Mouse (Mus musculus): ENCODE measurements around the gene Agtpbp1. TPM values are rescaled to one million over a fixed set of nuclear protein-coding genes. Genes with fewer than 3 reads are reported as not detected.

The Agtpbp1 gene
- polyA plus RNA-seq, 1 experiment from 2014 or later: 13.7 TPM

- H3K4me1 ChIP-seq (ENCODE audit: control insufficient read depth, insufficient read depth, low read length): no peaks in the 10 kb centered on the region
- H3K27me3 ChIP-seq (ENCODE audit: control insufficient read depth, insufficient read depth, low read length): no peaks in the 10 kb centered on the region
- no peaks in the 10 kb centered on the region for H3K9me3 ChIP-seq (replicated peaks; ENCODE audit: control insufficient read depth, low read length)
- 20% methylated on average over 8 of the region's 8 CpGs for WGBS (ENCODE audit: insufficient replicate concordance)
- no peak for ATAC-seq (replicated peaks; ENCODE audit: insufficient number of reproducible peaks, low FRiP score, low TSS enrichment)
- H3K9ac ChIP-seq (ENCODE audit: low read depth, low read length): no peak overlapping the region
- H3K4me3 ChIP-seq (ENCODE audit: low read depth, low read length): no peak overlapping the region
- H3K4me2 ChIP-seq: no peak overlapping the region
- H3K36me3 ChIP-seq (ENCODE audit: control insufficient read depth, insufficient read depth, low read length): peaks cover 8% of the 10 kb centered on the region; the same call in 1 of the 2 replicates
- no peak overlapping the region for H3K27ac ChIP-seq (ENCODE audit: low read depth, low read length)
These were observed 89.2 kb downstream of the Agtpbp1 start for GRCm38 (mm10) chr13:59495839-59496238.

GRCm38 (mm10) chr13:59494619-59495262 is 90.3 kb downstream of the Agtpbp1 start:
- Histone ChIP-seq H3K4me1 (ENCODE audit: control insufficient read depth, insufficient read depth, low read length) (no peaks in the 10 kb centered on the region), H3K27me3 (ENCODE audit: control insufficient read depth, insufficient read depth, low read length) (no peaks in the 10 kb centered on the region), H3K4me3 (ENCODE audit: low read depth, low read length) (no peak overlapping the region), H3K4me2 (no peak overlapping the region), H3K9me3 (replicated peaks; ENCODE audit: control insufficient read depth, low read length) (no peaks in the 10 kb centered on the region), H3K36me3 (ENCODE audit: control insufficient read depth, insufficient read depth, low read length) (peaks cover 8% of the 10 kb centered on the region; the same call in 1 of the 2 replicates), H3K27ac (ENCODE audit: low read depth, low read length) (no peak overlapping the region), H3K9ac (ENCODE audit: low read depth, low read length) (no peak overlapping the region)
- 83% methylated on average over 5 of the region's 5 CpGs for WGBS (ENCODE audit: insufficient replicate concordance)
- ATAC-seq (replicated peaks; ENCODE audit: insufficient number of reproducible peaks, low FRiP score, low TSS enrichment): no peak

- no peaks in the 10 kb centered on the region for H3K9me3 ChIP-seq (replicated peaks; ENCODE audit: control insufficient read depth, low read length)
- H3K4me2 ChIP-seq: no peak overlapping the region
- H3K4me1 ChIP-seq (ENCODE audit: control insufficient read depth, insufficient read depth, low read length): no peaks in the 10 kb centered on the region
- no peak overlapping the region for H3K9ac ChIP-seq (ENCODE audit: low read depth, low read length)
- H3K36me3 ChIP-seq (ENCODE audit: control insufficient read depth, insufficient read depth, low read length): peaks cover 8% of the 10 kb centered on the region; the same call in 1 of the 2 replicates
- WGBS (ENCODE audit: insufficient replicate concordance): 73% methylated on average over 4 of the region's 4 CpGs
- no peak overlapping the region for H3K4me3 ChIP-seq (ENCODE audit: low read depth, low read length)
- ATAC-seq (replicated peaks; ENCODE audit: insufficient number of reproducible peaks, low FRiP score, low TSS enrichment): no peak
- H3K27ac ChIP-seq (ENCODE audit: low read depth, low read length): no peak overlapping the region
- H3K27me3 ChIP-seq (ENCODE audit: control insufficient read depth, insufficient read depth, low read length): no peaks in the 10 kb centered on the region
These were observed 94.3 kb downstream of the Agtpbp1 start for GRCm38 (mm10) chr13:59490726-59491125.

GRCm38 (mm10) chr13:59489143-59489542 is 95.9 kb downstream of the Agtpbp1 start:
- ATAC-seq (replicated peaks; ENCODE audit: insufficient number of reproducible peaks, low FRiP score, low TSS enrichment): no peak
- no peaks in the 10 kb centered on the region; the same call in 1 of the 2 replicates for H3K36me3 ChIP-seq (ENCODE audit: control insufficient read depth, insufficient read depth, low read length)
- no peak overlapping the region for H3K27ac ChIP-seq (ENCODE audit: low read depth, low read length)
- H3K4me2 ChIP-seq: no peak overlapping the region
- no peaks in the 10 kb centered on the region for H3K27me3 ChIP-seq (ENCODE audit: control insufficient read depth, insufficient read depth, low read length)
- no peaks in the 10 kb centered on the region for H3K9me3 ChIP-seq (replicated peaks; ENCODE audit: control insufficient read depth, low read length)
- no peak overlapping the region for H3K4me3 ChIP-seq (ENCODE audit: low read depth, low read length)
- H3K9ac ChIP-seq (ENCODE audit: low read depth, low read length): no peak overlapping the region
- H3K4me1 ChIP-seq (ENCODE audit: control insufficient read depth, insufficient read depth, low read length): no peaks in the 10 kb centered on the region
- WGBS (ENCODE audit: insufficient replicate concordance): 30% methylated on average over 2 of the region's 2 CpGs

GRCm38 (mm10) chr13:59487287-59487686 is 97.7 kb downstream of the Agtpbp1 start:
- H3K9me3 ChIP-seq (replicated peaks; ENCODE audit: control insufficient read depth, low read length): no peaks in the 10 kb centered on the region

GRCm38 (mm10) chr13:59486243-59486642 is 98.8 kb downstream of the Agtpbp1 start:
- Histone ChIP-seq H3K4me3 (ENCODE audit: low read depth, low read length) (no peak overlapping the region), H3K4me1 (ENCODE audit: control insufficient read depth, insufficient read depth, low read length) (no peaks in the 10 kb centered on the region), H3K4me2 (no peak overlapping the region), H3K36me3 (ENCODE audit: control insufficient read depth, insufficient read depth, low read length) (no peaks in the 10 kb centered on the region), H3K9ac (ENCODE audit: low read depth, low read length) (no peak overlapping the region), H3K27ac (ENCODE audit: low read depth, low read length) (no peak overlapping the region), H3K9me3 (replicated peaks; ENCODE audit: control insufficient read depth, low read length) (no peaks in the 10 kb centered on the region), H3K27me3 (ENCODE audit: control insufficient read depth, insufficient read depth, low read length) (no peaks in the 10 kb centered on the region)
- no peak for ATAC-seq (replicated peaks; ENCODE audit: insufficient number of reproducible peaks, low FRiP score, low TSS enrichment)
- WGBS (ENCODE audit: insufficient replicate concordance): 80% methylated on average over 5 of the region's 5 CpGs

More at GRCm38 (mm10) chr13:59487287-59487686, 97.7 kb downstream of the Agtpbp1 start:
- Histone ChIP-seq H3K9ac (ENCODE audit: low read depth, low read length) (no peak overlapping the region), H3K27ac (ENCODE audit: low read depth, low read length) (no peak overlapping the region), H3K36me3 (ENCODE audit: control insufficient read depth, insufficient read depth, low read length) (no peaks in the 10 kb centered on the region), H3K4me3 (ENCODE audit: low read depth, low read length) (no peak overlapping the region), H3K4me1 (ENCODE audit: control insufficient read depth, insufficient read depth, low read length) (no peaks in the 10 kb centered on the region), H3K27me3 (ENCODE audit: control insufficient read depth, insufficient read depth, low read length) (no peaks in the 10 kb centered on the region), H3K4me2 (no peak overlapping the region)
- 87% methylated on average over 8 of the region's 8 CpGs for WGBS (ENCODE audit: insufficient replicate concordance)
- no peak for ATAC-seq (replicated peaks; ENCODE audit: insufficient number of reproducible peaks, low FRiP score, low TSS enrichment)

GRCm38 (mm10) chr13:59485456-59485855 is 99.6 kb downstream of the Agtpbp1 start:
- WGBS (ENCODE audit: insufficient replicate concordance): 84% methylated on average over 7 of the region's 7 CpGs
- ATAC-seq (replicated peaks; ENCODE audit: insufficient number of reproducible peaks, low FRiP score, low TSS enrichment): no peak
- Histone ChIP-seq H3K4me3 (ENCODE audit: low read depth, low read length) (no peak overlapping the region), H3K4me1 (ENCODE audit: control insufficient read depth, insufficient read depth, low read length) (no peaks in the 10 kb centered on the region), H3K4me2 (no peak overlapping the region), H3K27me3 (ENCODE audit: control insufficient read depth, insufficient read depth, low read length) (no peaks in the 10 kb centered on the region), H3K9ac (ENCODE audit: low read depth, low read length) (no peak overlapping the region), H3K9me3 (replicated peaks; ENCODE audit: control insufficient read depth, low read length) (no peaks in the 10 kb centered on the region), H3K36me3 (ENCODE audit: control insufficient read depth, insufficient read depth, low read length) (no peaks in the 10 kb centered on the region), H3K27ac (ENCODE audit: low read depth, low read length) (no peak overlapping the region)

- Histone ChIP-seq H3K27ac (ENCODE audit: low read depth, low read length) (no peak overlapping the region), H3K4me2 (no peak overlapping the region), H3K4me1 (ENCODE audit: control insufficient read depth, insufficient read depth, low read length) (no peaks in the 10 kb centered on the region), H3K9ac (ENCODE audit: low read depth, low read length) (no peak overlapping the region), H3K9me3 (replicated peaks; ENCODE audit: control insufficient read depth, low read length) (no peaks in the 10 kb centered on the region), H3K4me3 (ENCODE audit: low read depth, low read length) (no peak overlapping the region), H3K27me3 (ENCODE audit: control insufficient read depth, insufficient read depth, low read length) (no peaks in the 10 kb centered on the region), H3K36me3 (ENCODE audit: control insufficient read depth, insufficient read depth, low read length) (peaks cover 9% of the 10 kb centered on the region)
- WGBS (ENCODE audit: insufficient replicate concordance): 93% methylated on average over 4 of the region's 4 CpGs
- ATAC-seq (replicated peaks; ENCODE audit: insufficient number of reproducible peaks, low FRiP score, low TSS enrichment): no peak
These were observed 103.6 kb downstream of the Agtpbp1 start for GRCm38 (mm10) chr13:59481484-59481855.
